Mouse (Mus musculus) kidney, embryonic 15.5 days (tissue): ENCODE results near the gene Vamp8. TPM values are rescaled to one million over a fixed set of nuclear protein-coding genes. Genes with fewer than 3 reads are reported as not detected.

Experiments used
- ATAC-seq: fragments of 200-750 bp; cut with Nextera tagmentation; replicated peaks from 2 replicates; pipeline ENCODE4 v1.8.0; 2017; ENCODE audit warnings: moderate TSS enrichment; ENCODE audit not compliant: low FRiP score
- H3K27ac ChIP-seq: fragments of 300-500 bp; sonication (generic); 2 replicates; pipeline ENCODE4 v1.5.1; 2015; ENCODE audit warnings: mild to moderate bottlenecking, inconsistent platforms
- H3K27me3 ChIP-seq: fragments of 300-500 bp; sonication (generic); 2 replicates; pipeline ENCODE4 v1.6.1; 2015; ENCODE audit warnings: inconsistent platforms
- H3K36me3 ChIP-seq: fragments of 300-500 bp; sonication (generic); 2 replicates; pipeline ENCODE4 v1.6.1; 2015; ENCODE audit warnings: inconsistent platforms
- H3K4me1 ChIP-seq: fragments of 300-500 bp; sonication (generic); 2 replicates; pipeline ENCODE4 v1.6.1; 2015; ENCODE audit warnings: inconsistent platforms
- H3K4me2 ChIP-seq: fragments of 300-500 bp; sonication (generic); 2 replicates; pipeline ENCODE4 v1.6.1; 2015; ENCODE audit warnings: moderate library complexity, mild to moderate bottlenecking, inconsistent platforms
- H3K4me3 ChIP-seq: fragments of 300-500 bp; sonication (generic); replicated peaks from 2 replicates; pipeline ENCODE4 v1.5.1; 2015; ENCODE audit warnings: mild to moderate bottlenecking, inconsistent platforms
- H3K9ac ChIP-seq: fragments of 300-500 bp; sonication (generic); 2 replicates; pipeline ENCODE4 v1.6.1; 2015; ENCODE audit warnings: mild to moderate bottlenecking, inconsistent platforms
- H3K9me3 ChIP-seq: fragments of 300-500 bp; sonication (generic); replicated peaks from 2 replicates; pipeline ENCODE4 v1.6.1; 2016; ENCODE audit warnings: inconsistent platforms
- WGBS: fragments of 180-500 bp; shearing (Covaris S2); methylation state at CpG from one replicate; pipeline ENCODE4 v1.1.7; 2015; ENCODE audit warnings: mixed read lengths; 5-methylcytosine and 5-hydroxymethylcytosine counted together
- polyA plus RNA-seq: library from polyadenylated mRNA; unstranded; fragments of >200 nt; fragmentation: Nextera tagmentation; extraction: Ambion mirVana; gene quantifications from 2 replicates; pipeline ENCODE4 v1.2.1, GENCODE M21; 2015

Gene Vamp8
- polyA plus RNA-seq, 1 experiment from 2014 or later, result 146 TPM

GRCm38 (mm10) chr6:72366844-72367443, 23.6 kb downstream of the Vamp8 start, which contains the start of gene Rnf181:
Rnf181 (minus strand) TSS chr6:72366956.
- H3K9me3 ChIP-seq, result no peaks in the 10 kb centered on the region
- no peak within 1 kb of the TSS for H3K9ac ChIP-seq
- H3K36me3 ChIP-seq, result no peaks in the 10 kb centered on the region
- H3K27me3 ChIP-seq, result no peaks in the 10 kb centered on the region
- H3K4me2 ChIP-seq, result no peak within 1 kb of the TSS
- no peak within 1 kb of the TSS for H3K4me3 ChIP-seq
- H3K4me1 ChIP-seq, result peaks cover 18% of the 10 kb centered on the region
- H3K27ac ChIP-seq, result no peak within 1 kb of the TSS
- no peak for ATAC-seq
- WGBS, result 76% methylated on average over 4 of the region's 4 CpGs

DNA sequence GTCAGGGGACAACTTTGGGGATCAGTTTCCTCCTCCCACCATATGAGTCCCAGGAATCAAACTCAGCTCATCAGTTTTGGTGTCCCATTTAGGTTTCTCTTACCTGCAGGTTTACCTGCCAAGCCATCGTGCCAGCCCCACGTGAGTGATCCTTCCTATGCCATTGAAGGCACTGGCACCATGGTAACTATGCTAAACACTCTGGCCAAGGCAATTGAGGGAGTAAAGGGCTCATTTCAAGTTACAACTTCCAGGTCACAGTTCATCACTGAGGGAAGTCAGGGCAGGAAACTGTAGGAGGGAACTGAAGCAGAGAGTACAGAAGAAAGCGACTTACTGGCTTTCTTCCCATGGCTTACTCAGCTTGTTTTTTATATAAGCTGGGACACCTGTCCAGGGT, 24.2 kb downstream of the Vamp8 start:
- no peak for ATAC-seq
- Histone ChIP-seq H3K4me3 (no peak overlapping the region), H3K9ac (no peak overlapping the region), H3K4me1 (peaks cover 19% of the 10 kb centered on the region), H3K27me3 (no peaks in the 10 kb centered on the region), H3K27ac (no peak overlapping the region), H3K36me3 (no peaks in the 10 kb centered on the region), H3K9me3 (no peaks in the 10 kb centered on the region), H3K4me2 (no peak overlapping the region)
- 42% methylated on average over 3 of the region's 3 CpGs for WGBS

DNA sequence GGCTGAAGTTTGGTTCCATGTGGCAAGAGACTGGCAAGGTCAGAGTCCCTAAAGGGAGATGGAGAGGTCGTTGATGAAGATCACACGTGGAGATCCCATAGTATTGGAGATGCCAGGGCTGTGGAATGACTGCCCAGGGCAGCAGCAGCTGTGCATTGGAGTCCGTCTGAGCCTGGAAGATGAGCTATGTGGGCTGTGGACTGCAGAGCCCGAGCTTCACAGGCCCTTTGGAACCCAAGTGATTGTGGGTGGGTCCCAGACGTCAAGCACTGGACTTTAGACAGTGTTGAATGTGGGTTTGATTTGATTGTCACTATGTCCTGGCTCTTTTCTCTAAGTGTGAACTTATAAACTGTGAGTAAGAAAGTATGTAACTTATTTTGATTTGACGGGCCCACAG, 25.5 kb downstream of the Vamp8 start:
- WGBS, result 70% methylated on average over 6 of the region's 6 CpGs
- no peak overlapping the region for H3K27ac ChIP-seq
- no peak for ATAC-seq
- H3K4me2 ChIP-seq, result no peak overlapping the region
- H3K27me3 ChIP-seq, result no peaks in the 10 kb centered on the region
- no peak overlapping the region for H3K4me3 ChIP-seq
- H3K4me1 ChIP-seq, result peaks cover 25% of the 10 kb centered on the region
- peaks cover 8% of the 10 kb centered on the region for H3K36me3 ChIP-seq
- H3K9ac ChIP-seq, result no peak overlapping the region
- no peaks in the 10 kb centered on the region for H3K9me3 ChIP-seq

DNA sequence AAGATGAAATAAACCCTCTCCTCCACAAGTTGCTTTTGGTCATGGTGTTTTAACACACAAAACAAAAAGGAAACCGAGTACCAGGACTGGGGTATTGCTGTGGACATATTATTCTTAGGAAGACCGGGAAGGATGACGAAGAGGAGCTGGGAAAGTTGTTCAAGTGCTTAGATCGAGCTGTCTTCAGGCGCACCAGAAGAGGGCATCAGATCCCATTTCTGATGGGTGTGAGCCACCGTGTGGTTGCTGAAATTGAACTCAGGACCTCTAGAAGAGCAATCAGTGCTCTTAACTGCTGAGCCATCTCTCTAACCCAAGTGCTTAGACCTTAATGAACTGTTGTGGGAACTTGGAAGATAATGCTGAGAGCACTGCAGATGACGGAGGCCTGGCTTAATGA, 26.5 kb downstream of the Vamp8 start:
- H3K9me3 ChIP-seq, result no peaks in the 10 kb centered on the region
- no peak for ATAC-seq
- H3K9ac ChIP-seq, result no peak overlapping the region
- WGBS, result 41% methylated on average over 7 of the region's 7 CpGs
- no peak overlapping the region for H3K4me3 ChIP-seq
- no peak overlapping the region for H3K4me2 ChIP-seq
- H3K27ac ChIP-seq, result no peak overlapping the region
- peaks cover 26% of the 10 kb centered on the region for H3K4me1 ChIP-seq
- no peaks in the 10 kb centered on the region for H3K27me3 ChIP-seq
- H3K36me3 ChIP-seq, result peaks cover 18% of the 10 kb centered on the region

- WGBS, result under 1% methylated on average over 42 of the region's 42 CpGs
- H3K9me3 ChIP-seq, result no peaks in the 10 kb centered on the region
These were observed 28.1 kb downstream of the Vamp8 start for GRCm38 (mm10) chr6:72362132-72363028.

GRCm38 (mm10) chr6:72361121-72361551, 29.4 kb downstream of the Vamp8 start:
- Histone ChIP-seq H3K4me1 (peaks cover 31% of the 10 kb centered on the region), H3K9me3 (no peaks in the 10 kb centered on the region), H3K4me2 (peak overlapping the region; percentile 81), H3K27me3 (no peaks in the 10 kb centered on the region), H3K9ac (peak overlapping the region; percentile 65), H3K36me3 (peaks cover 37% of the 10 kb centered on the region), H3K27ac (peak overlapping the region; percentile 38; the same call in 1 of the 2 replicates), H3K4me3 (peak overlapping the region; percentile 72)
- 52% methylated on average over 5 of the region's 5 CpGs for WGBS
- ATAC-seq, result no peak

More at GRCm38 (mm10) chr6:72362132-72363028, 28.1 kb downstream of the Vamp8 start:
- ATAC-seq, result peak; percentile 98
- Histone ChIP-seq H3K36me3 (peaks cover 33% of the 10 kb centered on the region), H3K9ac (peak overlapping the region; percentile 65), H3K27ac (peak overlapping the region; percentile 90), H3K27me3 (no peaks in the 10 kb centered on the region), H3K4me3 (peak overlapping the region; percentile 72), H3K4me2 (peak overlapping the region; percentile 81), H3K4me1 (peaks cover 26% of the 10 kb centered on the region)

DNA sequence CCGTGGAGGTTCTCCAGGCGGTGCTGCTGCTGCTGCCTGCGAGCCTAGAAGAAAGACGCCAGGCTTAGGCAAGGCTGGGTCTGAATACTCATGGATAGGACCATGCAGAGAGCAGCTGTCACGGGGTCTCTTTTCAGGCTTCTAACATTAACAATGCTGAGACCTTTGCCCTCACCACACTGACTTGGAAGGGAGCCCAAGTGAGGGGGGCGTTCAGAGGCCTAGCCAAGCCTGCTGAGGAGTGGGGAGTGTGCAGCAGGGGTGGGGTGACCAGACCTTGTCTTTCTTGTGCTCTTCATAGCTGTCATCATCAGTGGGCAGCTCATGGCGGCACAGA, 29.9 kb downstream of the Vamp8 start:
- no peak for ATAC-seq
- no peaks in the 10 kb centered on the region for H3K27me3 ChIP-seq
- H3K27ac ChIP-seq, result peak overlapping the region; percentile 24
- H3K9me3 ChIP-seq, result no peaks in the 10 kb centered on the region
- H3K4me1 ChIP-seq, result peaks cover 36% of the 10 kb centered on the region
- H3K4me2 ChIP-seq, result peak overlapping the region; percentile 81; the same call in 1 of the 2 replicates
- H3K36me3 ChIP-seq, result peaks cover 37% of the 10 kb centered on the region
- WGBS, result 72% methylated on average over 7 of the region's 7 CpGs
- no peak overlapping the region for H3K9ac ChIP-seq
- H3K4me3 ChIP-seq, result peak overlapping the region; percentile 72; the same call in 1 of the 2 replicates

- 0 out of 2 replicates have a peak overlapping the region, but pooled peaks have one; percentile 81 for H3K4me2 ChIP-seq
These were observed 30.5 kb downstream of the Vamp8 start for GRCm38 (mm10) chr6:72359891-72360598.

DNA sequence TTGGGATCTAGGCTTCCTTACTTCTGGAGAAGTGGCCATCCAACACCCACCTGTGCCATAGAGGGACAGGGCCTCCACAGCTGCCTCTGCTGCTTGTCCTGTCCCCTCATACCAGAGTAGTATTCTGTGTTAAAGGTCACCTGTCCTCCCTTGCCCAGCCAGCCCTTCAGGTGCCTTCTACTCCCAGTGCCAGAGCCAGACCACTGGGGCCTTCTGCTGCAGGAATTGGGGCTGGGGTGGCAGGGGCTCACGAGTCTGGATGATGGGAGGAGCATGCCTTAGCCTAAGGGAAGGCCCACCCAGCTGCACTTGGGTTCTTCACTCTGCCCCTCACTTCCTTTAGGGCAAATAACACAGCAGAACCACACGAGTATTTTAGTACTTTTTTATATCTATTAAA, 31.2 kb downstream of the Vamp8 start:
- Histone ChIP-seq H3K4me1 (peaks cover 44% of the 10 kb centered on the region), H3K27me3 (no peaks in the 10 kb centered on the region), H3K27ac (no peak overlapping the region), H3K4me2 (no peak overlapping the region), H3K4me3 (no peak overlapping the region), H3K9me3 (no peaks in the 10 kb centered on the region), H3K9ac (no peak overlapping the region), H3K36me3 (peaks cover 37% of the 10 kb centered on the region)
- no peak for ATAC-seq
- 73% methylated on average over 2 of the region's 2 CpGs for WGBS

More at GRCm38 (mm10) chr6:72359891-72360598, 30.5 kb downstream of the Vamp8 start:
- no peak overlapping the region for H3K9ac ChIP-seq
- peaks cover 37% of the 10 kb centered on the region for H3K36me3 ChIP-seq
- H3K9me3 ChIP-seq, result no peaks in the 10 kb centered on the region
- H3K27ac ChIP-seq, result peak overlapping the region; percentile 24
- H3K4me3 ChIP-seq, result 0 out of 2 replicates have a peak overlapping the region, but pooled peaks have one; percentile 72
- WGBS, result 76% methylated on average over 11 of the region's 11 CpGs
- H3K4me1 ChIP-seq, result peaks cover 38% of the 10 kb centered on the region
- ATAC-seq, result no peak
- no peaks in the 10 kb centered on the region for H3K27me3 ChIP-seq

- Histone ChIP-seq H3K27me3 (no peaks in the 10 kb centered on the region), H3K4me1 (peaks cover 44% of the 10 kb centered on the region), H3K4me3 (no peak overlapping the region), H3K27ac (no peak overlapping the region), H3K4me2 (no peak overlapping the region), H3K36me3 (peaks cover 37% of the 10 kb centered on the region), H3K9me3 (no peaks in the 10 kb centered on the region), H3K9ac (no peak overlapping the region)
- ATAC-seq, result no peak
- 90% methylated on average over 10 of the region's 10 CpGs for WGBS
These were observed 32.3 kb downstream of the Vamp8 start for GRCm38 (mm10) chr6:72358086-72358764.
